Mouse (Mus musculus) cerebellum, adult 2 months (tissue): ENCODE measurements at regions not wholly inside any gene's neighbourhood (a gene's known extent, or its start where the extent isn't known, plus 50 kb on each side); places are given as distances from the start of the nearest gene placed in this dataset.

Experiments
- DNase-seq, 2 experiments: peaks; one replicate each; pipeline ENCODE4 v3.0.0; 2021
- H3K27ac ChIP-seq: fragments of 200-500 bp; 2 replicates; pipeline ENCODE4 v1.5.1; 2012; ENCODE audit warnings: low read length, control low read depth, inconsistent platforms; ENCODE audit not compliant: insufficient read depth
- H3K27me3 ChIP-seq: fragments of 200-500 bp; 2 replicates; pipeline ENCODE4 v1.6.1; 2012; ENCODE audit warnings: inconsistent platforms, mild to moderate bottlenecking, low read length, moderate library complexity; ENCODE audit not compliant: control insufficient read depth, insufficient read depth
- H3K4me1 ChIP-seq: fragments of 200-500 bp; 2 replicates; pipeline ENCODE4 v1.6.1; 2011; ENCODE audit warnings: low read length; ENCODE audit not compliant: control insufficient read depth, insufficient read depth
- H3K4me3 ChIP-seq: fragments of 200-500 bp; replicated peaks from 2 replicates; pipeline ENCODE3; 2011; ENCODE audit warnings: mild to moderate bottlenecking, low read depth, low read length, control low read depth; ENCODE audit not compliant: insufficient read depth
- CTCF ChIP-seq: fragments of 200-500 bp; IDR thresholded peaks from 2 replicates; pipeline ENCODE4 v1.5.1; 2011; ENCODE audit warnings: low read depth, mild to moderate bottlenecking, control low read depth, low read length, moderate library complexity, borderline replicate concordance; ENCODE audit not compliant: insufficient read depth
- POLR2A ChIP-seq: fragments of 200-500 bp; IDR thresholded peaks from 2 replicates; pipeline ENCODE4 v1.6.1; 2011; ENCODE audit warnings: low read length, control low read depth, borderline replicate concordance; ENCODE audit not compliant: insufficient read depth
- WGBS: fragments of 180-500 bp; shearing (Covaris S2); methylation state at CpG from one replicate; pipeline ENCODE4 v1.1.7; 2018; 5-methylcytosine and 5-hydroxymethylcytosine counted together

- TF ChIP-seq POLR2A (no peak), CTCF (no peak)
- no peak overlapping the region for H3K4me3 ChIP-seq
- 47% methylated on average over 15 of the region's 15 CpGs for WGBS
- H3K27me3 ChIP-seq = no peaks in the 10 kb centered on the region
- no peak for DNase-seq
- no peak overlapping the region for H3K27ac ChIP-seq
- no peaks in the 10 kb centered on the region for H3K4me1 ChIP-seq
Observed at GRCm38 (mm10) chr14:105499319-105499895, 241.0 kb downstream of the Ndfip2 start.

- Histone ChIP-seq H3K27me3 (no peaks in the 10 kb centered on the region), H3K4me3 (no peak overlapping the region), H3K4me1 (no peaks in the 10 kb centered on the region), H3K27ac (no peak overlapping the region)
- WGBS = 50% methylated on average over 10 of the region's 10 CpGs
- DNase-seq = no peak
- TF ChIP-seq POLR2A (no peak), CTCF (no peak)
Observed at GRCm38 (mm10) chr14:105498155-105498906, 240.0 kb downstream of the Ndfip2 start.

GRCm38 (mm10) chr14:105495161-105495560 lies 236.8 kb downstream of the Ndfip2 start:
- H3K4me1 ChIP-seq = no peaks in the 10 kb centered on the region
- H3K4me3 ChIP-seq = no peak overlapping the region
- DNase-seq = no peak
- no peak overlapping the region for H3K27ac ChIP-seq
- no peak for TF ChIP-seq CTCF
- no peak for TF ChIP-seq POLR2A
- 31% methylated on average over 2 of the region's 2 CpGs for WGBS
- H3K27me3 ChIP-seq = no peaks in the 10 kb centered on the region

GRCm38 (mm10) chr14:105494415-105494814 lies 236.0 kb downstream of the Ndfip2 start:
- Histone ChIP-seq H3K27ac (no peak overlapping the region), H3K4me1 (no peaks in the 10 kb centered on the region), H3K27me3 (no peaks in the 10 kb centered on the region), H3K4me3 (no peak overlapping the region)
- DNase-seq = no peak
- no peak for TF ChIP-seq POLR2A
- no peak for TF ChIP-seq CTCF
- WGBS = 90% methylated on average over 3 of the region's 3 CpGs

- no peaks in the 10 kb centered on the region for H3K4me1 ChIP-seq
- H3K27ac ChIP-seq = no peak overlapping the region
- DNase-seq = no peak
- no peak overlapping the region for H3K4me3 ChIP-seq
- no peaks in the 10 kb centered on the region for H3K27me3 ChIP-seq
- WGBS = 18% methylated on average over 3 of the region's 3 CpGs
- TF ChIP-seq POLR2A (no peak), CTCF (no peak)
Observed at GRCm38 (mm10) chr14:105490158-105490557, 231.8 kb downstream of the Ndfip2 start.

- 39% methylated on average over 21 of the region's 21 CpGs for WGBS
- DNase-seq = peak; percentile 35 to 36
- Histone ChIP-seq H3K27me3 (no peaks in the 10 kb centered on the region), H3K4me1 (no peaks in the 10 kb centered on the region), H3K4me3 (no peak overlapping the region), H3K27ac (no peak overlapping the region)
- TF ChIP-seq POLR2A (no peak), CTCF (no peak)
Observed at GRCm38 (mm10) chr14:105483352-105484083, 225.1 kb downstream of the Ndfip2 start.

GRCm38 (mm10) chr14:105482644-105483351 lies 224.4 kb downstream of the Ndfip2 start:
- 21% methylated on average over 16 of the region's 16 CpGs for WGBS
- no peaks in the 10 kb centered on the region for H3K4me1 ChIP-seq
- peak overlapping the region; percentile 32 for H3K4me3 ChIP-seq
- no peak for DNase-seq
- H3K27ac ChIP-seq = no peak overlapping the region
- TF ChIP-seq CTCF = no peak
- TF ChIP-seq POLR2A = no peak
- H3K27me3 ChIP-seq = no peaks in the 10 kb centered on the region
